Mouse (Mus musculus) forebrain, embryonic 14.5 days (tissue): ENCODE measurements around the gene Hoxa7. TPM values are rescaled to one million over a fixed set of nuclear protein-coding genes. Genes with fewer than 3 reads are reported as not detected.

Source experiments
- ATAC-seq: fragments of 200-750 bp; cut with Nextera tagmentation; 2 replicates; pipeline ENCODE4 v1.8.0; 2017; ENCODE audit warnings: mild to moderate bottlenecking, moderate library complexity
- DNase-seq: peaks from one replicate; pipeline ENCODE4 v3.0.0-alpha.2; 2015; ENCODE audit warnings: low spot score
- H3K27ac ChIP-seq: fragments of 300-500 bp; sonication (generic); 2 replicates; pipeline ENCODE4 v1.5.1; 2014; ENCODE audit warnings: low read depth, mild to moderate bottlenecking, control low read depth, low read length, moderate library complexity
- H3K27me3 ChIP-seq: fragments of 300-500 bp; sonication (generic); replicated peaks from 2 replicates; pipeline ENCODE4 v1.6.1; 2014; ENCODE audit warnings: low read length, control low read depth, mixed read lengths; ENCODE audit not compliant: control insufficient read depth, insufficient read depth
- H3K36me3 ChIP-seq: fragments of 300-500 bp; sonication (generic); 2 replicates; pipeline ENCODE4 v1.6.1; 2014; ENCODE audit warnings: low read length, control low read depth; ENCODE audit not compliant: control insufficient read depth, insufficient read depth
- H3K4me1 ChIP-seq: fragments of 300-500 bp; sonication (generic); 2 replicates; pipeline ENCODE4 v1.6.1; 2014; ENCODE audit warnings: antibody characterized with exemption, low read length, control low read depth; ENCODE audit not compliant: control insufficient read depth, insufficient read depth
- H3K4me2 ChIP-seq: fragments of 300-500 bp; sonication (generic); 2 replicates; pipeline ENCODE4 v1.6.1; 2014; ENCODE audit warnings: mild to moderate bottlenecking, control low read depth, low read length
- H3K4me3 ChIP-seq: fragments of 300-500 bp; sonication (generic); 2 replicates; pipeline ENCODE4 v1.5.1; 2014; ENCODE audit warnings: low read depth, low read length, control low read depth
- H3K9ac ChIP-seq: fragments of 300-500 bp; sonication (generic); 2 replicates; pipeline ENCODE4 v1.6.1; 2014; ENCODE audit warnings: mild to moderate bottlenecking, low read length, control low read depth, moderate library complexity
- H3K9me3 ChIP-seq: fragments of 300-500 bp; sonication (generic); replicated peaks from 2 replicates; pipeline ENCODE4 v1.6.1; 2016; ENCODE audit warnings: low read length, control low read depth, mixed read lengths; ENCODE audit not compliant: control insufficient read depth
- WGBS: fragments of 180-500 bp; shearing (Covaris S2); extraction: QIAGEN DNeasy Blood & Tissue Kit; methylation state at CpG from one replicate; pipeline ENCODE4 v1.1.7; 2014; 5-methylcytosine and 5-hydroxymethylcytosine counted together
- polyA plus RNA-seq: library from polyadenylated mRNA; unstranded; fragments of >200 nt; fragmentation: Nextera tagmentation; extraction: Ambion mirVana; gene quantifications from 2 replicates; pipeline ENCODE4 v1.2.1, GENCODE M21; 2014

Gene Hoxa7
- polyA plus RNA-seq, 1 experiment from 2014 or later, result not detected

- Histone ChIP-seq H3K4me3 (peak overlapping the region; percentile 15), H3K4me2 (peak overlapping the region; percentile 45), H3K4me1 (peaks cover 9% of the 10 kb centered on the region), H3K9ac (no peak overlapping the region), H3K36me3 (no peaks in the 10 kb centered on the region), H3K27ac (no peak overlapping the region), H3K27me3 (peaks cover 100% of the 10 kb centered on the region), H3K9me3 (no peaks in the 10 kb centered on the region)
- no peak for ATAC-seq
- no peak for DNase-seq
- 2% methylated on average over 60 of the region's 60 CpGs for WGBS
Observed at GRCm38 (mm10) chr6:52216691-52217458, 4.8 kb downstream of the Hoxa7 start.

- ATAC-seq (no peak), DNase-seq (no peak)
- 2% methylated on average over 30 of the region's 30 CpGs for WGBS
Observed at GRCm38 (mm10) chr6:52215771-52216535, 5.7 kb downstream of the Hoxa7 start.

GRCm38 (mm10) chr6:52215070-52215469 lies 6.6 kb downstream of the Hoxa7 start:
- Histone ChIP-seq H3K36me3 (no peaks in the 10 kb centered on the region), H3K9me3 (no peaks in the 10 kb centered on the region), H3K4me1 (peaks cover 6% of the 10 kb centered on the region; the same call in 1 of the 2 replicates), H3K9ac (no peak overlapping the region), H3K27ac (no peak overlapping the region), H3K27me3 (peaks cover 98% of the 10 kb centered on the region), H3K4me3 (no peak overlapping the region), H3K4me2 (no peak overlapping the region)
- no peak for DNase-seq
- ATAC-seq, result no peak
- 12% methylated on average over 3 of the region's 3 CpGs for WGBS

More at GRCm38 (mm10) chr6:52215771-52216535, 5.7 kb downstream of the Hoxa7 start:
- Histone ChIP-seq H3K4me2 (no peak overlapping the region), H3K4me3 (no peak overlapping the region), H3K9me3 (no peaks in the 10 kb centered on the region), H3K4me1 (peaks cover 6% of the 10 kb centered on the region; the same call in 1 of the 2 replicates), H3K36me3 (no peaks in the 10 kb centered on the region), H3K9ac (no peak overlapping the region), H3K27ac (no peak overlapping the region), H3K27me3 (peaks cover 100% of the 10 kb centered on the region)

- no peak overlapping the region for H3K9ac ChIP-seq
- no peaks in the 10 kb centered on the region for H3K9me3 ChIP-seq
- no peak for ATAC-seq
- peaks cover 98% of the 10 kb centered on the region for H3K27me3 ChIP-seq
- H3K4me3 ChIP-seq, result no peak overlapping the region
- peaks cover 6% of the 10 kb centered on the region; the same call in 1 of the 2 replicates for H3K4me1 ChIP-seq
- DNase-seq, result no peak
- H3K4me2 ChIP-seq, result no peak overlapping the region
- no peaks in the 10 kb centered on the region for H3K36me3 ChIP-seq
- WGBS, result 9% methylated on average over 5 of the region's 5 CpGs
- H3K27ac ChIP-seq, result no peak overlapping the region
Observed at GRCm38 (mm10) chr6:52214271-52214670, 7.4 kb downstream of the Hoxa7 start.

- no peak within 1 kb of the TSS for H3K9ac ChIP-seq
- DNase-seq (no peak), ATAC-seq (no peak)
- no peak within 1 kb of the TSS for H3K4me3 ChIP-seq
- H3K27me3 ChIP-seq, result peaks cover 98% of the 10 kb centered on the region
- peaks cover 6% of the 10 kb centered on the region; the same call in 1 of the 2 replicates for H3K4me1 ChIP-seq
- no peak within 1 kb of the TSS for H3K4me2 ChIP-seq
- no peaks in the 10 kb centered on the region for H3K9me3 ChIP-seq
- WGBS, result 3% methylated on average over 38 of the region's 38 CpGs
- no peak within 1 kb of the TSS for H3K27ac ChIP-seq
- H3K36me3 ChIP-seq, result no peaks in the 10 kb centered on the region
Observed at GRCm38 (mm10) chr6:52213119-52213986, 8.3 kb downstream of the Hoxa7 start, which contains the start of the genes Hoxa3 and Gm28308. Hoxa3 (minus strand) TSS chr6:52213336. Gm28308 (minus strand) TSS chr6:52213339.

GRCm38 (mm10) chr6:52212556-52213118 lies 9.0 kb downstream of the Hoxa7 start:
- H3K27ac ChIP-seq, result no peak overlapping the region
- no peak overlapping the region for H3K9ac ChIP-seq
- H3K4me2 ChIP-seq, result no peak overlapping the region
- peaks cover 6% of the 10 kb centered on the region; the same call in 1 of the 2 replicates for H3K4me1 ChIP-seq
- H3K4me3 ChIP-seq, result no peak overlapping the region
- no peaks in the 10 kb centered on the region for H3K36me3 ChIP-seq
- no peak for ATAC-seq
- H3K9me3 ChIP-seq, result no peaks in the 10 kb centered on the region
- H3K27me3 ChIP-seq, result peaks cover 98% of the 10 kb centered on the region
- WGBS, result 2% methylated on average over 22 of the region's 22 CpGs
- no peak for DNase-seq

GRCm38 (mm10) chr6:52211961-52212360 lies 9.7 kb downstream of the Hoxa7 start:
- H3K9me3 ChIP-seq, result no peaks in the 10 kb centered on the region
- H3K4me2 ChIP-seq, result no peak overlapping the region
- H3K27ac ChIP-seq, result no peak overlapping the region
- H3K27me3 ChIP-seq, result peaks cover 98% of the 10 kb centered on the region
- 6% methylated on average over 13 of the region's 13 CpGs for WGBS
- no peak overlapping the region for H3K9ac ChIP-seq
- 0 out of 2 replicates have a peak, but pooled peaks cover 1% of the 10 kb centered on the region for H3K4me1 ChIP-seq
- H3K36me3 ChIP-seq, result no peaks in the 10 kb centered on the region
- H3K4me3 ChIP-seq, result no peak overlapping the region
- no peak for DNase-seq
- no peak for ATAC-seq
